Mouse (Mus musculus) hindbrain, embryonic 14.5 days (tissue): Measurements from ENCODE around the gene Esrrg. TPM values are rescaled to one million over a fixed set of nuclear protein-coding genes. Genes with fewer than 3 reads are reported as not detected.

ENCODE experiments used
- ATAC-seq: fragments of 200-750 bp; cut with Nextera tagmentation; 2 replicates; pipeline ENCODE4 v1.8.0; 2017; ENCODE audit warnings: moderate number of reproducible peaks, mild to moderate bottlenecking, moderate TSS enrichment, moderate library complexity; ENCODE audit not compliant: low FRiP score
- DNase-seq: peaks from one replicate; pipeline ENCODE4 v3.0.0-alpha.2; 2015; ENCODE audit warnings: low spot score
- H3K27ac ChIP-seq: fragments of 300-500 bp; sonication (generic); 2 replicates; pipeline ENCODE4 v1.5.1; 2014; ENCODE audit warnings: mild to moderate bottlenecking, moderate library complexity
- H3K27me3 ChIP-seq: fragments of 300-500 bp; sonication (generic); 2 replicates; pipeline ENCODE4 v1.6.1; 2014; ENCODE audit warnings: mild to moderate bottlenecking, low read length, mixed read lengths; ENCODE audit not compliant: control insufficient read depth, insufficient read depth
- H3K36me3 ChIP-seq: fragments of 300-500 bp; sonication (generic); replicated peaks from 2 replicates; pipeline ENCODE4 v1.6.1; 2014; ENCODE audit not compliant: control insufficient read depth, insufficient read depth
- H3K4me1 ChIP-seq: fragments of 300-500 bp; sonication (generic); replicated peaks from 2 replicates; pipeline ENCODE4 v1.6.1; 2014; ENCODE audit warnings: antibody characterized with exemption, low read length, mixed read lengths; ENCODE audit not compliant: control insufficient read depth, insufficient read depth
- H3K4me2 ChIP-seq: fragments of 300-500 bp; sonication (generic); replicated peaks from 2 replicates; pipeline ENCODE4 v1.6.1; 2014; ENCODE audit warnings: mild to moderate bottlenecking, moderate library complexity
- H3K4me3 ChIP-seq: fragments of 300-500 bp; sonication (generic); replicated peaks from 2 replicates; pipeline ENCODE4 v1.5.1; 2014; ENCODE audit warnings: mild to moderate bottlenecking, low read length
- H3K9ac ChIP-seq: fragments of 300-500 bp; sonication (generic); 2 replicates; pipeline ENCODE4 v1.6.1; 2014
- H3K9me3 ChIP-seq: fragments of 300-500 bp; sonication (generic); 2 replicates; pipeline ENCODE4 v1.6.1; 2016; ENCODE audit warnings: low read length; ENCODE audit not compliant: control insufficient read depth
- WGBS: fragments of 180-500 bp; shearing (Covaris S2); extraction: QIAGEN DNeasy Blood & Tissue Kit; methylation state at CpG from one replicate; pipeline ENCODE4 v1.1.7; 2014; 5-methylcytosine and 5-hydroxymethylcytosine counted together
- polyA plus RNA-seq: library from polyadenylated mRNA; unstranded; fragments of >200 nt; fragmentation: Nextera tagmentation; extraction: Ambion mirVana; gene quantifications from 2 replicates; pipeline ENCODE4 v1.2.1, GENCODE M21; 2014

Gene Esrrg
- polyA plus RNA-seq, 1 experiment from 2014 or later, result 46.8 TPM

GRCm38 (mm10) chr1:187911201-187911600 is 302.6 kb downstream of the Esrrg start:
- WGBS, result 91% methylated on average over 6 of the region's 6 CpGs
- Histone ChIP-seq H3K4me1 (no peaks in the 10 kb centered on the region), H3K9ac (no peak overlapping the region), H3K36me3 (no peaks in the 10 kb centered on the region), H3K27ac (no peak overlapping the region), H3K27me3 (no peaks in the 10 kb centered on the region), H3K4me3 (no peak overlapping the region), H3K9me3 (no peaks in the 10 kb centered on the region), H3K4me2 (no peak overlapping the region)
- no peak for ATAC-seq
- no peak for DNase-seq

DNA sequence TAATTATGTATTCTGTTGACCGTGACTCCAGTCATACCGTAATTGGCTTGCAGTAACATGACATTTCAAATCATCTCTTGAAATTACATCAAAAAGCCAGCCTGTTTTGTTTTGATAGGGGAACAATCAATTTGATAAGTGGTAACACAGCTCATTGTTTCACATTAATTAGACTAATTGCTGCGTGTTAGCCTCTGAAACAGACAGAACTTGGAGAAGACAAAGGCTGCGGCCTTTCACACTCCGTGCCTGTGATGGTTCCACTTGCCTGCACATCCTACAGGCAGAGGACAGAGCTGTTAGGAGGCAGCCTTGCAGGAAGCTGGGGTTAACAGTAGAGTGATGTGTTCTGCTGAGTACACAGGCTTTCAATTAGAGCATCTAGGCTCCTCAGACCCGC is 309.7 kb downstream of the Esrrg start:
- Histone ChIP-seq H3K9me3 (no peaks in the 10 kb centered on the region), H3K4me2 (no peak overlapping the region), H3K27ac (no peak overlapping the region), H3K27me3 (no peaks in the 10 kb centered on the region), H3K36me3 (no peaks in the 10 kb centered on the region), H3K9ac (no peak overlapping the region), H3K4me3 (no peak overlapping the region), H3K4me1 (no peaks in the 10 kb centered on the region)
- no peak for DNase-seq
- ATAC-seq, result no peak
- WGBS, result 35% methylated on average over 6 of the region's 6 CpGs

DNA sequence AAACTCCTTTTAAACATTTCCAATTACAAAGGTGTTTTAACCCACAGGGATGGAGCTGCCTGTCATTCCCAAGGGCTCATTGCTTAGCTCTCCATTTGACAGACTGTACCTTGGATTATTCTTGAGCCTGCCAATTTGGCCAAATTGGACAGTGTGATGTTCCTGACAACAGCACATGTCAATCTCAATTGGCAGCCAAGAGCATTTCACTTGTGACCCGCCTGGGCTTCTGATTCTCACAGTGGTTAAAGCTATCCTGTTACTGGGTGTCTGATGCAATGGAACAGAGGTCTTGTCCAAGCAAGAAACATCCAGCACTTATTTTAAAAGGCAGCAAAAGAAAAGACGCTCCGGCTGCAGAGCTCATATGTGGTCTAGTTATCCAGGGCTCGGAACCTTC is 310.3 kb downstream of the Esrrg start:
- DNase-seq (no peak), ATAC-seq (no peak)
- 91% methylated on average over 4 of the region's 4 CpGs for WGBS
- no peaks in the 10 kb centered on the region for H3K36me3 ChIP-seq
- H3K9ac ChIP-seq, result no peak overlapping the region
- no peaks in the 10 kb centered on the region for H3K9me3 ChIP-seq
- H3K27ac ChIP-seq, result no peak overlapping the region
- H3K4me2 ChIP-seq, result no peak overlapping the region
- H3K4me1 ChIP-seq, result no peaks in the 10 kb centered on the region
- H3K27me3 ChIP-seq, result no peaks in the 10 kb centered on the region
- no peak overlapping the region for H3K4me3 ChIP-seq

DNA sequence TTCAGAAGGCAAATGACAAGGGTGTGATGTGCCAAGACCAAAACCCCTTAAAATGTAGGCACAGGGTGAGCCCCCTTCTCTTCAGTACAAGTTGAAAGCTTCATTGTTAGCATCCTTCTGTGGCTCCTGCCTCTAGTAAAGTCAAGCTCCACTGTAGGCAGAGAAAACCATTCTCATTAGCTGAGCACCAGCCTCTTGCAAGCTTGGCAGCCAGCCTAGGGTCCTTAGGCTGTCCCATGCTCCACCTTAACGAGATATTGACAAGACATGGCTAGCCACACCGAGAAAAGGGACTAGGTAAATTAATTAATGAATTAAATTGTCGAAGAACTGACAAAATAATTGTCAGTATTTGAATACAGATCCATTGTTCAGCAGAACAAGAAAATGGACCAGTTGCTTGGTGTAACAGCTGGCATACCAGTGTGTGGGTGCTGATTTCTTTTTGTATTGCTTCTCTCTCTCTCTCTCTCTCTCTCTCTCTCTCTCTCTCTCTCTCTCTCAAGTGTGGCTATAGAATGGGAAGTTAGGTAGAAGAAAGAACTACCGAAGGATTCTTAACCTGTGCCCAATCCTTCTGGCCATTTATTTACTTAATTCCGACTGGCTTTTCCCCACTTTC is 311.7 kb downstream of the Esrrg start:
- 62% methylated on average over 5 of the region's 5 CpGs for WGBS

DNA sequence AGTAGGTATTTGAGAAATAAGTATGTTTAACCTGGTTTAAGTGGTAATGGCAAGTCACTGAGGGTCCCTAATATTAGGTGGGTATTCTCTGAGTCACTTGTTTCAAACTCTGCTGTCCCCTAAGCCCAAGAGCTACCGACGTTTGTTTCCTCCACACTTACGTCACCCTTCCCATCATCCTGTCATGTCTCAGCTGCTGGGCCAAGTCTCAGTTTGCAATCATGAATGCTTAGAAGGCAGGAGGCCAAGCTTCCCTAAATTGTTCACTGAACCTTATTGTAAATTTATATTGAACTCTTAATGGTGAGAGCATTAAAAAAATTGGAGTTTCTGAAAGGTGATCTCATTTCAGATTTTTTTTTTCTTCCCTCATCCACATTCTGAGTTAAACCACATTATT is 322.6 kb downstream of the Esrrg start:
- ATAC-seq (no peak), DNase-seq (no peak)
- no peak overlapping the region for H3K9ac ChIP-seq
- no peaks in the 10 kb centered on the region for H3K27me3 ChIP-seq
- WGBS, result 74% methylated on average over 3 of the region's 3 CpGs
- H3K4me1 ChIP-seq, result no peaks in the 10 kb centered on the region
- H3K4me2 ChIP-seq, result no peak overlapping the region
- no peak overlapping the region for H3K27ac ChIP-seq
- H3K9me3 ChIP-seq, result no peaks in the 10 kb centered on the region
- no peak overlapping the region for H3K4me3 ChIP-seq
- no peaks in the 10 kb centered on the region for H3K36me3 ChIP-seq

More for the DNA sequence above, 311.7 kb downstream of the Esrrg start:
- no peaks in the 10 kb centered on the region for H3K4me1 ChIP-seq
- no peak overlapping the region for H3K9ac ChIP-seq
- H3K27me3 ChIP-seq, result no peaks in the 10 kb centered on the region
- DNase-seq (no peak), ATAC-seq (no peak)
- no peak overlapping the region for H3K4me3 ChIP-seq
- no peak overlapping the region for H3K27ac ChIP-seq
- H3K36me3 ChIP-seq, result no peaks in the 10 kb centered on the region
- no peaks in the 10 kb centered on the region for H3K9me3 ChIP-seq
- no peak overlapping the region for H3K4me2 ChIP-seq

DNA sequence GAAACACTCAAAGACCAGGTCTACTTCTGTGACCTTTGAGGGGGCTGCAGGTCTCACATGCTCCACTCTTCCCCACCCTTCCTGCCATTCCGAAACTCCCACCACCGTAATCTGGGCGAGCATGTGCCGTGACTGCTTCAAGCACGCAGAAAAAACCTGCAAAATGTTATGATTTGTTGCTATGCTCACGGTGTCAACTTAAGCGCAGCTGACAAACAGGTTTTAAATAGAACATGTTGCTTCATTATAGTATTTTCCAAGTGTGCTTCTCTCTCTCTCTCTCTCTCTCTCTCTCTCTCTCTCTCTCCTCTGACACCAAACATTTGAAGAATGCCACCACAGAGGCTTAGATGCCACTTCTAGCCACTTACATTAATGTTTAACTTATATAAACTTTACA is 330.1 kb downstream of the Esrrg start:
- no peak overlapping the region for H3K4me3 ChIP-seq
- no peak overlapping the region for H3K27ac ChIP-seq
- no peaks in the 10 kb centered on the region for H3K9me3 ChIP-seq
- DNase-seq, result no peak
- H3K27me3 ChIP-seq, result no peaks in the 10 kb centered on the region
- no peak overlapping the region for H3K9ac ChIP-seq
- peaks cover 4% of the 10 kb centered on the region; the same call in 1 of the 2 replicates for H3K4me1 ChIP-seq
- no peak overlapping the region for H3K4me2 ChIP-seq
- no peak for ATAC-seq
- 84% methylated on average over 7 of the region's 7 CpGs for WGBS
- H3K36me3 ChIP-seq, result no peaks in the 10 kb centered on the region

DNA sequence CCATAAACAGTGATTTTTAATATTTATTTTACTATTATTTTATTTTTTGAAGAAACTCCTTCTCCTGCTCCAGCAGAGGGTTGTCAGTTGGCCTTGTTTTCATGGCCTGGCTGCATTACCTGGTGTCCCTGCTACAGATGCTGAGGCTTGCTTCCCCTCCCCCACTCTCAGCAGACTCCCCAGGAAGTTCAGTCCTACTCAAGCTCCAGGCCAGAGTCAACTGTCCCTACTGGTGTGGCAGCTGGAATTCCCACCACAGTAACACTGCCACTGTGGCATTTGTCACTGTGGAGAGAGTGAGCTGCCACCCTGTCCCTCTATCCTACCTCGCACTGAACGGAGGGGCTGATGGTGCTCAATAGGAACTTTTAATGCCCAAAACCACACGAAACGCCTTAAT is 330.5 kb downstream of the Esrrg start:
- no peak overlapping the region for H3K4me2 ChIP-seq
- no peaks in the 10 kb centered on the region for H3K9me3 ChIP-seq
- no peak overlapping the region for H3K27ac ChIP-seq
- H3K4me3 ChIP-seq, result no peak overlapping the region
- no peaks in the 10 kb centered on the region for H3K36me3 ChIP-seq
- H3K9ac ChIP-seq, result no peak overlapping the region
- DNase-seq (no peak), ATAC-seq (no peak)
- 25% methylated on average over 4 of the region's 4 CpGs for WGBS
- peaks cover 4% of the 10 kb centered on the region; the same call in 1 of the 2 replicates for H3K4me1 ChIP-seq
- H3K27me3 ChIP-seq, result no peaks in the 10 kb centered on the region

DNA sequence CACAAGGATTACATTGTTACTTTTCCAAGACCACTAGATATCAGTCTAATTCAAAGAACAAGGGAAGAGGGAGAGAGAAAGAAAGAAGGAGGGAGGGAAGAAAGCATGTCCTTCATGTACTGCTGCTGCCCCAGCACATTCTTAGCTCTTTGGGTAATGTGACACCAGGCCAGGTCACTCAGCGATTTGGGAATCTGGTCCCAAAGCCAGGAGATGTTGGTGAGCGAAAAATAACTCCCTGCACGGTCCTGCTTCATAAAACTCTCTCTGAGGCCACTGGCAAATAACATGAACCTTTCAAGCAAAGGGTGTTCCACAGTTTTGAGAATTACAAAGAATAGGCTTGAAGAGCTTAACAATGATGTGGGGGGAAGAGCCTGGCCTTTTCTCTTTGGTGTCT is 342.9 kb downstream of the Esrrg start:
- Histone ChIP-seq H3K36me3 (no peaks in the 10 kb centered on the region), H3K4me2 (no peak overlapping the region)

GRCm38 (mm10) chr1:187956702-187957101 is 348.1 kb downstream of the Esrrg start:
- Histone ChIP-seq H3K4me3 (no peak overlapping the region), H3K27ac (no peak overlapping the region), H3K4me1 (no peaks in the 10 kb centered on the region), H3K4me2 (no peak overlapping the region), H3K27me3 (no peaks in the 10 kb centered on the region), H3K36me3 (no peaks in the 10 kb centered on the region), H3K9me3 (no peaks in the 10 kb centered on the region), H3K9ac (no peak overlapping the region)
- no peak for ATAC-seq
- WGBS, result 95% methylated on average over 2 of the region's 2 CpGs
- DNase-seq, result no peak

More for the DNA sequence above, 342.9 kb downstream of the Esrrg start:
- WGBS, result 81% methylated on average over 3 of the region's 3 CpGs
- DNase-seq (no peak), ATAC-seq (no peak)
- Histone ChIP-seq H3K9ac (no peak overlapping the region), H3K4me1 (no peaks in the 10 kb centered on the region), H3K27me3 (no peaks in the 10 kb centered on the region), H3K9me3 (no peaks in the 10 kb centered on the region), H3K4me3 (no peak overlapping the region), H3K27ac (no peak overlapping the region)

- 58% methylated on average over 9 of the region's 9 CpGs for WGBS
Measured at GRCm38 (mm10) chr1:187959192-187959591, 350.6 kb downstream of the Esrrg start.

More at GRCm38 (mm10) chr1:187959192-187959591, 350.6 kb downstream of the Esrrg start:
- H3K27ac ChIP-seq, result no peak overlapping the region
- H3K9ac ChIP-seq, result no peak overlapping the region
- H3K4me3 ChIP-seq, result no peak overlapping the region
- H3K27me3 ChIP-seq, result no peaks in the 10 kb centered on the region
- no peaks in the 10 kb centered on the region for H3K36me3 ChIP-seq
- ATAC-seq (no peak), DNase-seq (no peak)
- H3K4me1 ChIP-seq, result no peaks in the 10 kb centered on the region
- no peaks in the 10 kb centered on the region for H3K9me3 ChIP-seq
- H3K4me2 ChIP-seq, result no peak overlapping the region
